Mouse (Mus musculus): ENCODE measurements around the gene Izumo4. TPM values are rescaled to one million over a fixed set of nuclear protein-coding genes. Genes with fewer than 3 reads are reported as not detected.

Izumo4 gene
- 28.7 and 28.8 TPM in 2 replicates for polyA plus RNA-seq (2015; fragmentation: Nextera tagmentation; extraction: Ambion mirVana)

- no peaks in the 10 kb centered on the region for H3K36me3 ChIP-seq (ENCODE audit: insufficient read depth, low read length)
- H3K9ac ChIP-seq (replicated peaks; ENCODE audit: low read depth) = peak within 1 kb of the TSS; percentile 46
Observed at GRCm38 (mm10) chr10:80701721-80702535, at the start of gene Izumo4, which contains the start of gene Mob3a. TSS of gene Izumo4 (plus strand) at chr10:80702184. TSS of gene Mob3a (minus strand) at chr10:80701977.

GRCm38 (mm10) chr10:80653156-80653720, 48.7 kb upstream of the Izumo4 start:
- Histone ChIP-seq H3K9me3 (ENCODE audit: low read length) (no peaks in the 10 kb centered on the region), H3K27me3 (replicated peaks; ENCODE audit: insufficient read depth, low read length) (no peaks in the 10 kb centered on the region), H3K4me2 (replicated peaks; ENCODE audit: low read depth, low read length) (no peak overlapping the region), H3K4me3 (ENCODE audit: low read depth, low read length) (no peak overlapping the region), H3K27ac (ENCODE audit: low read length) (no peak overlapping the region), H3K4me1 (ENCODE audit: insufficient read depth, low read depth, low read length) (peaks cover 5% of the 10 kb centered on the region; the same call in 1 of the 2 replicates), H3K9ac (replicated peaks; ENCODE audit: low read depth) (no peak overlapping the region), H3K36me3 (ENCODE audit: insufficient read depth, low read length) (no peaks in the 10 kb centered on the region)
- WGBS = 83% methylated on average over 6 of the region's 6 CpGs
- ATAC-seq (no peak), DNase-seq (ENCODE audit: low spot score) (no peak)
- TF ChIP-seq EP300 (IDR thresholded peaks at IDR 0.05) = no peak
- no peak for TF ChIP-seq CTCF (IDR thresholded peaks at IDR 0.05)

More at GRCm38 (mm10) chr10:80701721-80702535, at the start of gene Izumo4, which contains the start of gene Mob3a:
- Histone ChIP-seq H3K27me3 (replicated peaks; ENCODE audit: insufficient read depth, low read length) (no peaks in the 10 kb centered on the region), H3K27ac (ENCODE audit: low read length) (peak within 1 kb of the TSS; percentile 89), H3K4me2 (replicated peaks; ENCODE audit: low read depth, low read length) (peak within 1 kb of the TSS; percentile 64), H3K4me1 (ENCODE audit: insufficient read depth, low read depth, low read length) (peaks cover 15% of the 10 kb centered on the region), H3K9me3 (ENCODE audit: low read length) (no peaks in the 10 kb centered on the region), H3K4me3 (ENCODE audit: low read depth, low read length) (peak within 1 kb of the TSS; percentile 59)
- TF ChIP-seq EP300 (IDR thresholded peaks at IDR 0.05) (no peak), CTCF (IDR thresholded peaks at IDR 0.05) (no peak; the same call in 1 of the 2 replicates)
- DNase-seq (ENCODE audit: low spot score) = peak; percentile 100
- peak; percentile 94 for ATAC-seq
- under 1% methylated on average over 59 of the region's 59 CpGs for WGBS

- Histone ChIP-seq H3K27ac (ENCODE audit: low read length) (no peak overlapping the region), H3K36me3 (ENCODE audit: insufficient read depth, low read length) (no peaks in the 10 kb centered on the region), H3K4me3 (ENCODE audit: low read depth, low read length) (no peak overlapping the region), H3K9ac (replicated peaks; ENCODE audit: low read depth) (no peak overlapping the region), H3K4me2 (replicated peaks; ENCODE audit: low read depth, low read length) (peak overlapping the region; percentile 97; the same call in 1 of the 2 replicates), H3K27me3 (replicated peaks; ENCODE audit: insufficient read depth, low read length) (no peaks in the 10 kb centered on the region), H3K9me3 (ENCODE audit: low read length) (no peaks in the 10 kb centered on the region), H3K4me1 (ENCODE audit: insufficient read depth, low read depth, low read length) (peaks cover 5% of the 10 kb centered on the region; the same call in 1 of the 2 replicates)
- TF ChIP-seq EP300 (IDR thresholded peaks at IDR 0.05) (no peak), CTCF (IDR thresholded peaks at IDR 0.05) (no peak)
- no peak for ATAC-seq
- no peak for DNase-seq (ENCODE audit: low spot score)
- WGBS = 70% methylated on average over 6 of the region's 6 CpGs
Observed at GRCm38 (mm10) chr10:80654866-80655265, 47.1 kb upstream of the Izumo4 start.

GRCm38 (mm10) chr10:80655406-80656129, 46.4 kb upstream of the Izumo4 start:
- TF ChIP-seq EP300 (IDR thresholded peaks at IDR 0.05) (no peak), CTCF (IDR thresholded peaks at IDR 0.05) (no peak)
- Histone ChIP-seq H3K4me1 (ENCODE audit: insufficient read depth, low read depth, low read length) (peaks cover 5% of the 10 kb centered on the region; the same call in 1 of the 2 replicates), H3K4me2 (replicated peaks; ENCODE audit: low read depth, low read length) (peak overlapping the region; percentile 97), H3K9me3 (ENCODE audit: low read length) (no peaks in the 10 kb centered on the region), H3K36me3 (ENCODE audit: insufficient read depth, low read length) (no peaks in the 10 kb centered on the region), H3K27me3 (replicated peaks; ENCODE audit: insufficient read depth, low read length) (no peaks in the 10 kb centered on the region), H3K4me3 (ENCODE audit: low read depth, low read length) (peak overlapping the region; percentile 87), H3K27ac (ENCODE audit: low read length) (peak overlapping the region; percentile 77), H3K9ac (replicated peaks; ENCODE audit: low read depth) (peak overlapping the region; percentile 89)
- 1% methylated on average over 12 of the region's 12 CpGs for WGBS
- DNase-seq (ENCODE audit: low spot score) (no peak), ATAC-seq (no peak)

GRCm38 (mm10) chr10:80656130-80656862, 45.7 kb upstream of the Izumo4 start:
- Histone ChIP-seq H3K4me1 (ENCODE audit: insufficient read depth, low read depth, low read length) (peaks cover 5% of the 10 kb centered on the region; the same call in 1 of the 2 replicates), H3K27me3 (replicated peaks; ENCODE audit: insufficient read depth, low read length) (no peaks in the 10 kb centered on the region), H3K4me2 (replicated peaks; ENCODE audit: low read depth, low read length) (peak overlapping the region; percentile 97), H3K4me3 (ENCODE audit: low read depth, low read length) (peak overlapping the region; percentile 87), H3K9me3 (ENCODE audit: low read length) (no peaks in the 10 kb centered on the region), H3K27ac (ENCODE audit: low read length) (peak overlapping the region; percentile 84), H3K36me3 (ENCODE audit: insufficient read depth, low read length) (no peaks in the 10 kb centered on the region), H3K9ac (replicated peaks; ENCODE audit: low read depth) (peak overlapping the region; percentile 89)
- peak; percentile 100 for DNase-seq (ENCODE audit: low spot score)
- 2% methylated on average over 67 of the region's 72 CpGs for WGBS
- peak; percentile 88 for ATAC-seq
- TF ChIP-seq CTCF (IDR thresholded peaks at IDR 0.05) (no peak), EP300 (IDR thresholded peaks at IDR 0.05) (no peak)

All from lung, postnatal 0 days (tissue).